Mouse (Mus musculus) forebrain, postnatal 0 days (tissue): ENCODE data around the gene Crygb. TPM values are rescaled to one million over a fixed set of nuclear protein-coding genes. Genes with fewer than 3 reads are reported as not detected.

Source experiments
- ATAC-seq: fragments of 200-750 bp; cut with Nextera tagmentation; 2 replicates; pipeline ENCODE4 v1.8.0; 2017; ENCODE audit warnings: mild to moderate bottlenecking, moderate library complexity
- DNase-seq: peaks from one replicate; pipeline ENCODE4 v3.0.0-alpha.2; 2015
- H3K27ac ChIP-seq: fragments of 300-500 bp; sonication (generic); 2 replicates; pipeline ENCODE4 v1.5.1; 2014; ENCODE audit warnings: low read depth, mild to moderate bottlenecking, antibody characterized with exemption, low read length, moderate library complexity, mixed read lengths
- H3K27me3 ChIP-seq: fragments of 300-500 bp; sonication (generic); 2 replicates; pipeline ENCODE4 v1.6.1; 2014; ENCODE audit warnings: mild to moderate bottlenecking, low read length, mixed read lengths; ENCODE audit not compliant: insufficient read depth
- H3K36me3 ChIP-seq: fragments of 300-500 bp; sonication (generic); 2 replicates; pipeline ENCODE4 v1.6.1; 2014; ENCODE audit warnings: mild to moderate bottlenecking, moderate library complexity; ENCODE audit not compliant: insufficient read depth
- H3K4me1 ChIP-seq: fragments of 300-500 bp; sonication (generic); 2 replicates; pipeline ENCODE4 v1.6.1; 2014; ENCODE audit warnings: antibody characterized with exemption; ENCODE audit not compliant: insufficient read depth
- H3K4me2 ChIP-seq: fragments of 300-500 bp; sonication (generic); 2 replicates; pipeline ENCODE4 v1.6.1; 2014; ENCODE audit warnings: low read depth, mild to moderate bottlenecking, moderate library complexity
- H3K4me3 ChIP-seq: fragments of 300-500 bp; sonication (generic); 2 replicates; pipeline ENCODE4 v1.5.1; 2014; ENCODE audit warnings: low read depth, low read length, mixed read lengths
- H3K9ac ChIP-seq: fragments of 300-500 bp; sonication (generic); 2 replicates; pipeline ENCODE4 v1.6.1; 2014; ENCODE audit warnings: mild to moderate bottlenecking
- H3K9me3 ChIP-seq: fragments of 300-500 bp; sonication (generic); 2 replicates; pipeline ENCODE4 v1.6.1; 2016; ENCODE audit warnings: low read length
- CTCF ChIP-seq: sonication (generic); IDR thresholded peaks from 2 replicates; pipeline ENCODE4 v1.5.1; 2016; ENCODE audit warnings: antibody characterized with exemption, control low read depth, low read depth
- WGBS: fragments of 180-500 bp; shearing (Covaris S2); extraction: QIAGEN DNeasy Blood & Tissue Kit; methylation state at CpG from one replicate; pipeline ENCODE4 v1.1.7; 2014; 5-methylcytosine and 5-hydroxymethylcytosine counted together
- polyA plus RNA-seq: library from polyadenylated mRNA; unstranded; fragments of >200 nt; fragmentation: Nextera tagmentation; extraction: Ambion mirVana; gene quantifications from 2 replicates; pipeline ENCODE4 v1.2.1, GENCODE M21; 2015
- total RNA-seq: library from RNA; depleted of rRNA; stranded (reverse); fragments of >200 nt; gene quantifications from 2 replicates; pipeline ENCODE4 v1.2.3, GENCODE M21; 2014; rRNA removed

Crygb gene
- total RNA-seq: not detected in 2 replicates
- polyA plus RNA-seq: 0.31 and 0.52 TPM in 2 replicates

GRCm38 (mm10) chr1:65082188-65082587, at the start of gene Crygb:
Gene Crygb, minus strand, starts transcription at chr1:65082288.
- H3K27ac ChIP-seq: no peak within 1 kb of the TSS
- 27% methylated on average over 7 of the region's 7 CpGs for WGBS
- H3K4me3 ChIP-seq: no peak within 1 kb of the TSS
- H3K27me3 ChIP-seq: no peaks in the 10 kb centered on the region
- H3K9me3 ChIP-seq: no peaks in the 10 kb centered on the region
- no peak within 1 kb of the TSS for H3K4me2 ChIP-seq
- DNase-seq (no peak), ATAC-seq (no peak)
- no peak for TF ChIP-seq CTCF
- no peaks in the 10 kb centered on the region for H3K36me3 ChIP-seq
- no peak within 1 kb of the TSS for H3K9ac ChIP-seq
- H3K4me1 ChIP-seq: no peaks in the 10 kb centered on the region

GRCm38 (mm10) chr1:65131671-65132070, 49.6 kb upstream of the Crygb start:
- Histone ChIP-seq H3K4me2 (no peak overlapping the region), H3K27me3 (no peaks in the 10 kb centered on the region), H3K27ac (no peak overlapping the region), H3K4me1 (no peaks in the 10 kb centered on the region), H3K36me3 (no peaks in the 10 kb centered on the region), H3K9me3 (no peaks in the 10 kb centered on the region), H3K9ac (no peak overlapping the region), H3K4me3 (no peak overlapping the region)
- no peak for DNase-seq
- no peak for ATAC-seq
- WGBS: 98% methylated on average over 1 of the region's 1 CpGs
- no peak for TF ChIP-seq CTCF

GRCm38 (mm10) chr1:65130226-65130625, 48.1 kb upstream of the Crygb start:
- 74% methylated on average over 3 of the region's 3 CpGs for WGBS

GRCm38 (mm10) chr1:65129634-65130180, 47.6 kb upstream of the Crygb start:
- WGBS: 68% methylated on average over 3 of the region's 3 CpGs
- DNase-seq (peak; percentile 37), ATAC-seq (peak; percentile 43)
- H3K9me3 ChIP-seq: no peaks in the 10 kb centered on the region
- no peak overlapping the region for H3K4me2 ChIP-seq
- no peak overlapping the region for H3K9ac ChIP-seq
- no peaks in the 10 kb centered on the region for H3K36me3 ChIP-seq
- H3K27ac ChIP-seq: no peak overlapping the region
- H3K4me1 ChIP-seq: no peaks in the 10 kb centered on the region
- no peak overlapping the region for H3K4me3 ChIP-seq
- no peak for TF ChIP-seq CTCF
- H3K27me3 ChIP-seq: no peaks in the 10 kb centered on the region

More at GRCm38 (mm10) chr1:65130226-65130625, 48.1 kb upstream of the Crygb start:
- H3K9ac ChIP-seq: no peak overlapping the region
- H3K27me3 ChIP-seq: no peaks in the 10 kb centered on the region
- H3K27ac ChIP-seq: no peak overlapping the region
- H3K4me1 ChIP-seq: no peaks in the 10 kb centered on the region
- H3K4me3 ChIP-seq: no peak overlapping the region
- ATAC-seq: no peak
- no peak for TF ChIP-seq CTCF
- no peaks in the 10 kb centered on the region for H3K36me3 ChIP-seq
- H3K4me2 ChIP-seq: no peak overlapping the region
- H3K9me3 ChIP-seq: no peaks in the 10 kb centered on the region
- DNase-seq: no peak

- Histone ChIP-seq H3K9me3 (no peaks in the 10 kb centered on the region), H3K27ac (no peak within 1 kb of the TSS), H3K36me3 (no peaks in the 10 kb centered on the region), H3K4me2 (peak within 1 kb of the TSS; percentile 43), H3K4me1 (no peaks in the 10 kb centered on the region), H3K9ac (0 out of 2 replicates have a peak within 1 kb of the TSS, but pooled peaks have one; percentile 29), H3K27me3 (no peaks in the 10 kb centered on the region), H3K4me3 (peak within 1 kb of the TSS; percentile 32)
- no peak; the same call in 1 of the 2 replicates for ATAC-seq
- 20% methylated on average over 9 of the region's 9 CpGs for WGBS
- DNase-seq: peak; percentile 29
- no peak for TF ChIP-seq CTCF
Measured at GRCm38 (mm10) chr1:65122574-65123372, 40.7 kb upstream of the Crygb start, which contains the start of gene D630023F18Rik. Gene D630023F18Rik, minus strand, starts transcription at chr1:65123214.

- DNase-seq: no peak
- TF ChIP-seq CTCF: no peak
- Histone ChIP-seq H3K9ac (no peak within 1 kb of the TSS), H3K4me2 (no peak within 1 kb of the TSS), H3K36me3 (no peaks in the 10 kb centered on the region), H3K4me1 (no peaks in the 10 kb centered on the region), H3K27ac (no peak within 1 kb of the TSS), H3K9me3 (no peaks in the 10 kb centered on the region), H3K27me3 (no peaks in the 10 kb centered on the region), H3K4me3 (no peak within 1 kb of the TSS)
- WGBS: 91% methylated on average over 1 of the region's 1 CpGs
- ATAC-seq: no peak
Measured at GRCm38 (mm10) chr1:65119438-65119837, 37.4 kb upstream of the Crygb start, which contains the start of gene Gm28845. Gene Gm28845, minus strand, starts transcription at chr1:65119558.

- no peaks in the 10 kb centered on the region for H3K4me1 ChIP-seq
- WGBS: 85% methylated on average over 8 of the region's 8 CpGs
- no peak for TF ChIP-seq CTCF
- no peaks in the 10 kb centered on the region for H3K9me3 ChIP-seq
- no peak overlapping the region for H3K9ac ChIP-seq
- DNase-seq (no peak), ATAC-seq (no peak)
- H3K27me3 ChIP-seq: no peaks in the 10 kb centered on the region
- H3K36me3 ChIP-seq: no peaks in the 10 kb centered on the region
- H3K27ac ChIP-seq: no peak overlapping the region
- H3K4me3 ChIP-seq: no peak overlapping the region
- H3K4me2 ChIP-seq: no peak overlapping the region
Measured at GRCm38 (mm10) chr1:65118150-65118913, 36.2 kb upstream of the Crygb start.
